Mouse (Mus musculus): ENCODE measurements around the gene Spry2. TPM values are rescaled to one million over a fixed set of nuclear protein-coding genes. Genes with fewer than 3 reads are reported as not detected.

Gene Spry2
- polyA plus RNA-seq, 1 experiment from 2014 or later, result 40.1 TPM

GRCm38 (mm10) chr14:105894971-105895873, 1.4 kb downstream of the Spry2 start:
- Histone ChIP-seq H3K9me3 (ENCODE audit: low read length) (no peaks in the 10 kb centered on the region), H3K27ac (ENCODE audit: low read length) (peak overlapping the region; percentile 100), H3K36me3 (ENCODE audit: insufficient read depth, low read length) (peaks cover 9% of the 10 kb centered on the region; the same call in 1 of the 2 replicates), H3K4me3 (ENCODE audit: low read length) (peak overlapping the region; percentile 94), H3K4me1 (ENCODE audit: insufficient read depth, low read length) (peaks cover 33% of the 10 kb centered on the region), H3K4me2 (replicated peaks; ENCODE audit: low read depth, low read length) (peak overlapping the region; percentile 71), H3K9ac (replicated peaks; ENCODE audit: low read length) (peak overlapping the region; percentile 99), H3K27me3 (ENCODE audit: insufficient read depth, low read length) (no peaks in the 10 kb centered on the region)
- WGBS, result under 1% methylated on average over 32 of the region's 36 CpGs
- ATAC-seq (ENCODE audit: low FRiP score, low TSS enrichment), result peak; percentile 6; the same call in 1 of the 2 replicates

DNA sequence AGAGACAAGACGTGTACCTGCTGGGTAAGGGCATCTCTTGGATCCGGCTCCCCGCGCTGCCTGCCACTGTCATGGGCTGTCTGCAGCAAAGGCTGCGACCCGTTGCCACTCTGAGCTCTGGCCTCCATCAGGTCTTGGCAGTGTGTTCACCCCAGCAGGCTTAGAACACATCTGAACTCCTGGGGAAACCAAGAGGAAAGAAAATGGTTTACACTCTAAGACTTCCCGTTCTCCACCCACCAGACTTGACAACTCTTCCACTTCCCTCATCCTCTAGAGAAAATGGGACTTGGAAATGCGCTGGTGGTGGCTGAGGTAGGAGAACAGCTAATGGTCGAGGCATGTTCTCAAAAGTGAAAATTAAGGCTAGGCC, 3.0 kb downstream of the Spry2 start:
- H3K9ac ChIP-seq (replicated peaks; ENCODE audit: low read length), result peak overlapping the region; percentile 99
- H3K4me1 ChIP-seq (ENCODE audit: insufficient read depth, low read length), result peaks cover 31% of the 10 kb centered on the region
- peaks cover 9% of the 10 kb centered on the region; the same call in 1 of the 2 replicates for H3K36me3 ChIP-seq (ENCODE audit: insufficient read depth, low read length)
- peak overlapping the region; percentile 94 for H3K4me3 ChIP-seq (ENCODE audit: low read length)
- 8% methylated on average over 9 of the region's 9 CpGs for WGBS
- no peak for ATAC-seq (ENCODE audit: low FRiP score, low TSS enrichment)
- H3K4me2 ChIP-seq (replicated peaks; ENCODE audit: low read depth, low read length), result peak overlapping the region; percentile 71
- H3K9me3 ChIP-seq (ENCODE audit: low read length), result no peaks in the 10 kb centered on the region
- H3K27me3 ChIP-seq (ENCODE audit: insufficient read depth, low read length), result no peaks in the 10 kb centered on the region
- H3K27ac ChIP-seq (ENCODE audit: low read length), result peak overlapping the region; percentile 29; the same call in 1 of the 2 replicates

GRCm38 (mm10) chr14:105892941-105893622, 3.5 kb downstream of the Spry2 start:
- peak overlapping the region; percentile 29; the same call in 1 of the 2 replicates for H3K27ac ChIP-seq (ENCODE audit: low read length)
- H3K9me3 ChIP-seq (ENCODE audit: low read length), result no peaks in the 10 kb centered on the region
- peaks cover 31% of the 10 kb centered on the region for H3K4me1 ChIP-seq (ENCODE audit: insufficient read depth, low read length)
- peak overlapping the region; percentile 99 for H3K9ac ChIP-seq (replicated peaks; ENCODE audit: low read length)
- H3K4me3 ChIP-seq (ENCODE audit: low read length), result peak overlapping the region; percentile 94
- H3K4me2 ChIP-seq (replicated peaks; ENCODE audit: low read depth, low read length), result peak overlapping the region; percentile 71
- H3K36me3 ChIP-seq (ENCODE audit: insufficient read depth, low read length), result peaks cover 9% of the 10 kb centered on the region; the same call in 1 of the 2 replicates
- no peak for ATAC-seq (ENCODE audit: low FRiP score, low TSS enrichment)
- WGBS, result 29% methylated on average over 24 of the region's 24 CpGs
- H3K27me3 ChIP-seq (ENCODE audit: insufficient read depth, low read length), result no peaks in the 10 kb centered on the region

GRCm38 (mm10) chr14:105890516-105891231, 5.9 kb downstream of the Spry2 start:
- H3K4me3 ChIP-seq (ENCODE audit: low read length), result no peak overlapping the region
- peak overlapping the region; percentile 44; the same call in 1 of the 2 replicates for H3K27ac ChIP-seq (ENCODE audit: low read length)
- peaks cover 9% of the 10 kb centered on the region; the same call in 1 of the 2 replicates for H3K36me3 ChIP-seq (ENCODE audit: insufficient read depth, low read length)
- no peaks in the 10 kb centered on the region for H3K9me3 ChIP-seq (ENCODE audit: low read length)
- 27% methylated on average over 5 of the region's 5 CpGs for WGBS
- peaks cover 31% of the 10 kb centered on the region for H3K4me1 ChIP-seq (ENCODE audit: insufficient read depth, low read length)
- H3K9ac ChIP-seq (replicated peaks; ENCODE audit: low read length), result no peak overlapping the region
- no peaks in the 10 kb centered on the region for H3K27me3 ChIP-seq (ENCODE audit: insufficient read depth, low read length)
- no peak for ATAC-seq (ENCODE audit: low FRiP score, low TSS enrichment)
- H3K4me2 ChIP-seq (replicated peaks; ENCODE audit: low read depth, low read length), result peak overlapping the region; percentile 20; the same call in 1 of the 2 replicates

GRCm38 (mm10) chr14:105886643-105887374, 9.8 kb downstream of the Spry2 start:
- Histone ChIP-seq H3K9ac (replicated peaks; ENCODE audit: low read length) (no peak overlapping the region), H3K27me3 (ENCODE audit: insufficient read depth, low read length) (no peaks in the 10 kb centered on the region), H3K9me3 (ENCODE audit: low read length) (no peaks in the 10 kb centered on the region), H3K4me2 (replicated peaks; ENCODE audit: low read depth, low read length) (no peak overlapping the region), H3K4me3 (ENCODE audit: low read length) (no peak overlapping the region), H3K36me3 (ENCODE audit: insufficient read depth, low read length) (no peaks in the 10 kb centered on the region; the same call in 1 of the 2 replicates), H3K4me1 (ENCODE audit: insufficient read depth, low read length) (peaks cover 17% of the 10 kb centered on the region), H3K27ac (ENCODE audit: low read length) (no peak overlapping the region)
- ATAC-seq (ENCODE audit: low FRiP score, low TSS enrichment), result no peak
- WGBS, result 85% methylated on average over 9 of the region's 9 CpGs

DNA sequence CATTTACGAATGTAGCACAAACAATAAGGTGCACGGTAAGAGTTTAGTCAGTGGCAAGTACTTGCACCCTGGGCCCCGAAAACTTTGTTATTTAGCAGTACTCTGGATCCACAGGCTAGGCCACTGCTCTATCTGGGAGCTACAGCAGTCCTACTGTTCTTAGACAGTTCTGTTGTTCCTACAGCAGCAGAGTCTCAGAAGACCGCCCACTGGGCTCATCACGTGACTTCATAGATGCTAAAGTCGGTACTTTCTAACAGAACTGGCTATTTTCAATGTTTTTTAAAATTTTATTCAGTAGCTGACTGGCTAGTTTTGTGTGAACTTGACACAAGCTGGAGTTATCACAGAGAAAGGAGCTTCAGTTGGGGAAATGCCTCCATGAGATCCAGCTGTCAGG, 11.4 kb downstream of the Spry2 start:
- no peak overlapping the region for H3K9ac ChIP-seq (replicated peaks; ENCODE audit: low read length)
- H3K4me1 ChIP-seq (ENCODE audit: insufficient read depth, low read length), result peaks cover 2% of the 10 kb centered on the region; the same call in 1 of the 2 replicates
- H3K36me3 ChIP-seq (ENCODE audit: insufficient read depth, low read length), result no peaks in the 10 kb centered on the region; the same call in 1 of the 2 replicates
- H3K27me3 ChIP-seq (ENCODE audit: insufficient read depth, low read length), result no peaks in the 10 kb centered on the region
- H3K4me3 ChIP-seq (ENCODE audit: low read length), result no peak overlapping the region
- 91% methylated on average over 6 of the region's 6 CpGs for WGBS
- ATAC-seq (ENCODE audit: low FRiP score, low TSS enrichment), result no peak
- no peak overlapping the region for H3K27ac ChIP-seq (ENCODE audit: low read length)
- H3K9me3 ChIP-seq (ENCODE audit: low read length), result no peaks in the 10 kb centered on the region
- no peak overlapping the region for H3K4me2 ChIP-seq (replicated peaks; ENCODE audit: low read depth, low read length)

DNA sequence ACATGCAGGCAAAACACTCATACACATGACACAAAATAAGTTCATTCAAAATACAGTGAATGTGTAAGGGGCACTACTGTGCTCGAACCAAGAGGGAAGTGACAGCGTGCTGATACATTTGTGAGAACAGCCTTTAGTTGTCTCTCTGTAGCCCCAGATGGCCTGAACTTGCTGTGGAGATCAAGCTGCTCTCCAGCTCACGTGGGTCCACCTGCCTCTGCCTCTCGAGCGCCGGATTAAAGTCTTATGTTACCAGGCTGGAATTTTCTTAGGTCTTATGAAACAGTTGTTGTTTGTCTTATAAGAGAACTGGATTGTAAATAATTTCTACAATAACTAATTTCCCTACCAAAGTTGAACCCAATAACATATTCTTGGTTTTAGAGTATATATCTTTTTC, 13.4 kb downstream of the Spry2 start:
- H3K4me1 ChIP-seq (ENCODE audit: insufficient read depth, low read length), result no peaks in the 10 kb centered on the region
- H3K27me3 ChIP-seq (ENCODE audit: insufficient read depth, low read length), result no peaks in the 10 kb centered on the region
- H3K4me2 ChIP-seq (replicated peaks; ENCODE audit: low read depth, low read length), result no peak overlapping the region
- 89% methylated on average over 6 of the region's 6 CpGs for WGBS
- no peak for ATAC-seq (ENCODE audit: low FRiP score, low TSS enrichment)
- H3K9me3 ChIP-seq (ENCODE audit: low read length), result no peaks in the 10 kb centered on the region
- H3K9ac ChIP-seq (replicated peaks; ENCODE audit: low read length), result no peak overlapping the region
- H3K27ac ChIP-seq (ENCODE audit: low read length), result no peak overlapping the region
- no peak overlapping the region for H3K4me3 ChIP-seq (ENCODE audit: low read length)
- no peaks in the 10 kb centered on the region for H3K36me3 ChIP-seq (ENCODE audit: insufficient read depth, low read length)

DNA sequence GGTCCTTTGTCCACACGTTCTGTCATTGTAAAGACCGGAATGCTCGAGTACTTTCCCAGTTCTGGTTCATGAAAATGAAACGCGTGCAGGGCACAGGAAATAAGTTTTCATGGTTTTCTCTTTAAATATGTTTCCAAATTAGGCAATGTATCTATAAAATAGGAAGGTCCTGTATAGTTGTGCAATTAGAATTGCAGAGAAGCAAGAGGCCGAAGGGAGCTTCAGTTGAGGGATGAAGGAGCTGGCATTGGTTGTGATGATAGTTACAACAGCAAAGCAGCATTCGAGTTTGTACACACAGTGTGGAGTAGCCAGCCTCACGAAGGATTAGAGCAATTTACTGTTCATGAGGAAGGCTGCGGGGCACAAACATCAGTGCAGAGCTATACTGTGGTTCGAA, 18.3 kb downstream of the Spry2 start:
- 92% methylated on average over 10 of the region's 10 CpGs for WGBS
- H3K9me3 ChIP-seq (ENCODE audit: low read length), result no peaks in the 10 kb centered on the region
- no peak for ATAC-seq (ENCODE audit: low FRiP score, low TSS enrichment)
- no peaks in the 10 kb centered on the region for H3K36me3 ChIP-seq (ENCODE audit: insufficient read depth, low read length)
- no peaks in the 10 kb centered on the region for H3K27me3 ChIP-seq (ENCODE audit: insufficient read depth, low read length)
- no peak overlapping the region for H3K4me3 ChIP-seq (ENCODE audit: low read length)
- no peaks in the 10 kb centered on the region for H3K4me1 ChIP-seq (ENCODE audit: insufficient read depth, low read length)
- no peak overlapping the region for H3K9ac ChIP-seq (replicated peaks; ENCODE audit: low read length)
- no peak overlapping the region for H3K4me2 ChIP-seq (replicated peaks; ENCODE audit: low read depth, low read length)
- no peak overlapping the region for H3K27ac ChIP-seq (ENCODE audit: low read length)

- ATAC-seq (ENCODE audit: low FRiP score, low TSS enrichment), result no peak
- WGBS, result 71% methylated on average over 7 of the region's 7 CpGs
- Histone ChIP-seq H3K9me3 (ENCODE audit: low read length) (no peaks in the 10 kb centered on the region), H3K4me1 (ENCODE audit: insufficient read depth, low read length) (peaks cover 5% of the 10 kb centered on the region), H3K27ac (ENCODE audit: low read length) (no peak overlapping the region), H3K4me3 (ENCODE audit: low read length) (no peak overlapping the region), H3K27me3 (ENCODE audit: insufficient read depth, low read length) (no peaks in the 10 kb centered on the region), H3K4me2 (replicated peaks; ENCODE audit: low read depth, low read length) (no peak overlapping the region), H3K36me3 (ENCODE audit: insufficient read depth, low read length) (no peaks in the 10 kb centered on the region), H3K9ac (replicated peaks; ENCODE audit: low read length) (no peak overlapping the region)
These were observed 20.2 kb downstream of the Spry2 start for GRCm38 (mm10) chr14:105876375-105876774.

All from kidney, embryonic 16.5 days (tissue).